Mouse (Mus musculus) heart, embryonic 14.5 days (tissue): ENCODE measurements around the gene Rps6ka2. TPM values are rescaled to one million over a fixed set of nuclear protein-coding genes. Genes with fewer than 3 reads are reported as not detected.
A peak's percentile ranks its signal among the peaks of the same experiment; 100 is the strongest.
"Not testable (repeated sequence)": the region's sequence is repeated elsewhere in the genome, so short reads cannot be mapped to it uniquely, and the experiment has no call there.

ENCODE experiments used
- ATAC-seq: fragments of 200-750 bp; cut with Nextera tagmentation; 2 replicates; pipeline ENCODE4 v1.8.0; 2017; ENCODE audit warnings: low read depth, moderate TSS enrichment; ENCODE audit not compliant: insufficient number of reproducible peaks, insufficient read depth, low FRiP score
- H3K27ac ChIP-seq, 2 experiments: fragments of 200-500 bp in 1 of 2; fragments of 300-500 bp in 1 of 2; sonication (generic) in 1 of 2; replicated peaks in 1 of 2; 2 replicates each; pipeline ENCODE4 v1.5.1; 2012 to 2014; ENCODE audit warnings: low read depth in 2 of 2, low read length in 2 of 2, control low read depth in 1 of 2, mild to moderate bottlenecking in 1 of 2, mixed read lengths in 1 of 2; ENCODE audit not compliant: control insufficient read depth in 1 of 2, insufficient read depth in 1 of 2
- H3K27me3 ChIP-seq: fragments of 300-500 bp; sonication (generic); 2 replicates; pipeline ENCODE4 v1.6.1; 2014; ENCODE audit warnings: mild to moderate bottlenecking, low read length, control low read depth; ENCODE audit not compliant: control insufficient read depth, insufficient read depth
- H3K36me3 ChIP-seq: fragments of 300-500 bp; sonication (generic); 2 replicates; pipeline ENCODE4 v1.6.1; 2014; ENCODE audit warnings: mild to moderate bottlenecking, control low read depth, low read length, mixed read lengths; ENCODE audit not compliant: control insufficient read depth, insufficient read depth
- H3K4me1 ChIP-seq, 2 experiments: fragments of 200-500 bp in 1 of 2; fragments of 300-500 bp in 1 of 2; sonication (generic) in 1 of 2; 2 replicates each; pipeline ENCODE4 v1.6.1; 2012 to 2014; ENCODE audit warnings: low read length in 2 of 2, control low read depth in 1 of 2, mixed read lengths in 1 of 2; ENCODE audit not compliant: control insufficient read depth in 2 of 2, insufficient read depth in 2 of 2
- H3K4me2 ChIP-seq: fragments of 300-500 bp; sonication (generic); 2 replicates; pipeline ENCODE4 v1.6.1; 2014; ENCODE audit warnings: mild to moderate bottlenecking, low read length
- H3K4me3 ChIP-seq, 2 experiments: fragments of 200-500 bp in 1 of 2; fragments of 300-500 bp in 1 of 2; sonication (generic) in 1 of 2; 2 replicates each; pipeline ENCODE4 v1.5.1; 2012 to 2014; ENCODE audit warnings: low read length in 2 of 2, mild to moderate bottlenecking in 2 of 2, control low read depth in 1 of 2, low read depth in 1 of 2, moderate library complexity in 1 of 2; ENCODE audit not compliant: control insufficient read depth in 1 of 2, insufficient read depth in 1 of 2
- H3K9ac ChIP-seq: fragments of 300-500 bp; sonication (generic); 2 replicates; pipeline ENCODE4 v1.6.1; 2014; ENCODE audit warnings: mild to moderate bottlenecking, low read length
- H3K9me3 ChIP-seq: fragments of 300-500 bp; sonication (generic); 2 replicates; pipeline ENCODE4 v1.6.1; 2016; ENCODE audit warnings: low read length, control low read depth; ENCODE audit not compliant: control insufficient read depth
- WGBS: fragments of 180-500 bp; shearing (Covaris S2); extraction: QIAGEN DNeasy Blood & Tissue Kit; methylation state at CpG from one replicate; pipeline ENCODE4 v1.1.7; 2014; 5-methylcytosine and 5-hydroxymethylcytosine counted together
- polyA plus RNA-seq: library from polyadenylated mRNA; unstranded; fragments of >200 nt; fragmentation: Nextera tagmentation; extraction: Ambion mirVana; gene quantifications from 2 replicates; pipeline ENCODE4 v1.2.1, GENCODE M21; 2014

Gene Rps6ka2
- 42.4 and 43.7 TPM in 2 replicates for polyA plus RNA-seq

DNA sequence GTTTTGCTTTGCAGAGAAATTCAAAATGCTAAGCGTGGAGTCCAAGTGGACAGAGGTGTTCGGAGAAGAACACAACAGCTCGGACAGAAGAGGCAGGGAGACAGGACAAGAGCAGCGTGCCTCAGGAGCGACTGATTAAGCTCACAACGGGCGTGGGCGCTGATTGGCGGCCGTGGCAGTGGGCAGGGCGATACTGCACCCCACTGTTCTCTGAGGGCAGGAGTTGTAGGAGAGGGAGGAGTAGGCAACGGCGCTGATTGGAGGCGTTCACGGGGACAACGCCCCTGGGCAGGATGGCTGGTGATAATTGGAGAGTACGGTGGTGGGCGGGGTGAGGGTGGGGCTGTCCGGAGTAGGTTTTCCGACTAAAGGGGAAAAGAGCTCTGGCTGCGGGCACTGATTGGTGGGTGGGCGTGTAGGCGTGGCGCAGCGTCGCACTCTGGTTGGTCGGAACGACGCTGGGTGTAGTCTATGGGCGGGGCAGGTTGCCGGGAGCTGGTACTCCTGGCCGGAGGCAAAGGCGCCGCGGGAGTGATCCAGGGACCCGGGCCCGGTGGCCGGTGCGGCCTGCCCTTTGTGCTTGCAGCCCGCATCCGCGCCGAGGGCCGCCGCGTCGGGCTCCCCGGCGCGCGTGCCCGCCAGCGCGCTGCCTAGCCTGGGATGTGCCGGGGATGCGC lies at the start of gene Rps6ka2:
Gene Rps6ka2, plus strand, starts transcription at position 489 of the 677 bp plus-strand sequence.
- H3K4me2 ChIP-seq: peak within 1 kb of the TSS; percentile 90
- no peaks in the 10 kb centered on the region for H3K27me3 ChIP-seq
- H3K9me3 ChIP-seq: no peaks in the 10 kb centered on the region
- H3K9ac ChIP-seq: peak within 1 kb of the TSS; percentile 89
- peak; percentile 99 for ATAC-seq
- peak within 1 kb of the TSS; percentile 88 to 90 for H3K27ac ChIP-seq
- H3K4me3 ChIP-seq: peak within 1 kb of the TSS; percentile 91
- no peaks in the 10 kb centered on the region for H3K36me3 ChIP-seq
- WGBS: 0% methylated on average over 56 of the region's 56 CpGs
- H3K4me1 ChIP-seq: peaks cover 17 to 33% of the 10 kb centered on the region in 2 experiments

DNA sequence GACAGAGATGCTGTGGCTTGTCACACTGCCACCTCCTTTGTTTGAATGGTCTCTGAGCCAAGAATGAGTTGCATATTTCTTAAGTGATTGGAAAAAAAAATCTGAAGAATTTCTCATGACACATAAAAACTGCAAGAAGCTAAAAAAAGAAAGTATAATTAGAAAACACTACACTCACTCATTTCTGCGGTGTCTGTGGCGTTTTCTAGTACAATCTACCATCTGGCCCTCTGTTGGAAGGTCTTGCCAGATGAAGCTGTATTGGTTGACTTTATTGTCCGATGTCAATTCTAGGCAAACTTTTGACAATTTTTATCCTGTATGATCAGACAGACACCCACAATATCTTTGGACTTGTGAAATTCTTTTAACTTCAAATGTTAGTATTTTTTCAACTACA lies 49.1 kb upstream of the Rps6ka2 start:
- not testable (repeated sequence) for H3K9ac ChIP-seq, H3K27me3 ChIP-seq, H3K9me3 ChIP-seq, H3K4me2 ChIP-seq, ATAC-seq, H3K27ac ChIP-seq, H3K4me1 ChIP-seq, H3K4me3 ChIP-seq, H3K36me3 ChIP-seq
- 90% methylated on average over 3 of the region's 3 CpGs for WGBS

DNA sequence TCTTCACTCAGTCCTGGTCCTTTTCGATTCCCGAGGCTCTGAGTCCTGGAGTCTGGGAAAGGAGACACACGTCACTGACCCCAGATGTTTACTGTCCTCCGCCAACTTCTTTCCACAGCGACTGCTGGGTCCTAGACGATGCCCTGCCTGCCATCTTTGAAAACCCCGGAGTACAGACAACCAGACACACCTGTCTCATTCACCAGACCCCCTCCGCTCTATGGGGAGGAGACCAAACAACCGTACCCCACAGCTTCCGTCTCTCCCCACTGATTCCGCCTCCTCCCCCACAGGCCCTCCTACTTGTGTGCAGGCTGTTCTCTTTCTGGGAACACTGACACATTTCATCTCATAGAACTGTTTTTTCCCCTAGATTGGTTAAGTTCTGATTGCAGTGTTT lies 47.4 kb upstream of the Rps6ka2 start:
- H3K4me1 ChIP-seq, H3K4me3 ChIP-seq: not testable (repeated sequence)
- 80% methylated on average over 11 of the region's 11 CpGs for WGBS

DNA sequence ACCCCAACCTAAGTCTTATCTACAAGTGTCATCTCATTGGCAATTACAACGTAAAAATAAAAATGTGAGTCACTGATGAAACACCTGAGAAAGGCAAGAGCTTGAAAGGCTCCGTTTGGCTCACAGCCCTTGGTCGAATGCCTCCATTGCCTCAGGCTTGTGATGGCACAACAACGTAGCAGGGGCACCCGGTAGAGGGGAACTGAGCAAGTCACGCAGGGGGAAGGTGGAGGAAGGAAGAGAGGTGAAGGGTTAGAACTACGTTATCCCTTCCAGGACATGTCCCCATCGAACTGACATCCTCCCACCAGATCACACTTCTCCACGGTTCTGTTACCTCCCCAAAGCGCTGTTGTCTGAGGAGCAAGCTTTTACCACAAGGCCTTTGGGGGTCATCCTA lies 43.4 kb upstream of the Rps6ka2 start:
- H3K9ac ChIP-seq, H3K9me3 ChIP-seq, H3K27me3 ChIP-seq, H3K4me3 ChIP-seq, H3K4me1 ChIP-seq, ATAC-seq, H3K4me2 ChIP-seq, H3K27ac ChIP-seq, H3K36me3 ChIP-seq: not testable (repeated sequence)
- WGBS: 74% methylated on average over 6 of the region's 10 CpGs

More for the DNA sequence above, 47.4 kb upstream of the Rps6ka2 start:
- not testable (repeated sequence) for ATAC-seq, H3K4me2 ChIP-seq, H3K9ac ChIP-seq, H3K36me3 ChIP-seq, H3K27me3 ChIP-seq, H3K27ac ChIP-seq, H3K9me3 ChIP-seq

DNA sequence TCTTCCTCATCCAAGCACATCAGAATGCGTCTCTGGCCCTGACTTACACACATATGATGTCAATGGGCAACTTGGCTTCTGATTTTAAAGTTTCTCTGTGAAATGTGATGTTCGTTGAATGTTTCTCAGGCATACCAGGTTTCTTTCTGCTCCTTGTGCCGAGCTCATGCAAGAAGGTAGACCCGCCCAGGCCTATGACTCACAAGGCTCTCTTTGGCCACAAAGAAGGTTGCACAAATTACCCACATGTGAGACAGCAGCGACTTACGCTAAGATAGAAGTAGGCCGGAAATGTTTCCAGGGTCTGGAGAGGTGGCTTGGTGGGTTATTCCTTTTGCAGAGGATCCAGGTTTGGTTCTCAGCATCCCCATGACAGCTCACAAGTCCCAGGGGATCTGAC lies 35.9 kb upstream of the Rps6ka2 start:
- not testable (repeated sequence) for H3K9me3 ChIP-seq, H3K27ac ChIP-seq, H3K4me3 ChIP-seq, H3K9ac ChIP-seq, H3K4me2 ChIP-seq, H3K27me3 ChIP-seq, H3K36me3 ChIP-seq, H3K4me1 ChIP-seq, ATAC-seq
- no CpG with 5 or more reads among the region's 7 CpGs for WGBS

DNA sequence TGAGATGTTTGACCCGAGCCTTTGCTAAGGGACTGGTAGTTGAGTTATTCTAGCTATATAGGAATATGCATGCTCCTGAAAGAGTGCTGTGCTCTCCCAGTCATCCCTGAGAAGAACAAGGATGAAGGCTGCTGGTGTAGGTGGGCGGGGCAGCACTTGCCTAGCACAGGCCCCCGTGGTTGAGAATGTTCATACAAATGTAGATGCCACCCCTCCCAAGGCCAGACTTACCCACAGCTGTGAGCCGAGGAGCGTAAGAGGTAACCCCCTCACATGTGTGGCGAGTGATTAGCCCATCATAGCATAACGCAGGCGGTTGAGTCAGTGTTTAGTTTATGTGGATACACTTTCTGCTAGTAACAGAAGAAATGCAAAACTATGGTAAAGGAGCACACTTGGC lies 34.6 kb upstream of the Rps6ka2 start:
- 87% methylated on average over 7 of the region's 8 CpGs for WGBS
- not testable (repeated sequence) for H3K36me3 ChIP-seq, H3K27ac ChIP-seq, H3K4me3 ChIP-seq, H3K9ac ChIP-seq, ATAC-seq, H3K9me3 ChIP-seq, H3K27me3 ChIP-seq, H3K4me1 ChIP-seq, H3K4me2 ChIP-seq

DNA sequence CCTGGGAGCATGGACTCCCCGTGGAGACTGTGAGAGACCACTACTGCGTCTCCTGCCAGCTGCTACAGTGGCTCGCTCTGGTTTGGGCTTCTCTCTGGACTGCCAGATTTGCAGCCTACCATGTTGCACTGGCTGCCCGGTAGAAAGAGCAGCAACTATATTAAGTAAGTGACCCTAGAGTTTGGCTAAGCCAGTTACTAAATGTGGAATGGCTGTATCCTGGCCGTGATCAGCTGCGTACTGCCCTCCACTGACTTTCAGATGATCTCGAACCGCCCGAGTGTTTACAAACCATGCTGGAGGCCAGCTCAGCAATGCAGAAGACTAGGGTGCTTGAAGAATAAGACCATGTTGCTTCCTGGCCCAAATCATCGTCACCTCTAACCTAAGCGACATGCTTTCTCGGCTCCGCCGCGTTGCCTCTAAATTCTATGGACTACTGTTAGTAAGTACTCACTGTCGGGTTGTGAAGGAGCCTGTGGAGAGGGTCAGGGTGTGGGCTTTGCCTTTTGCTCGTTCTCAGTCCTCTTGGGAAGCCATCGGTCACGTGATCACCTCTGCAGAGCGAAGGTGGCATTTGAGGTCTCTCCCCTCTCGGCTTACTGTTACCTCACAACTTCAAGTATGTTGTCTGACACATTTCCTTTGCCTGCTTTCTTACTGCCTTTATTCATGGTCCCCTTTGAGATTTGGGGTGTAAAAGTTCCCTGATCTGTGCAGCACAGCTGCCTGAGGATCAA lies 31.6 kb upstream of the Rps6ka2 start:
- WGBS: 56% methylated on average over 21 of the region's 21 CpGs
- no peaks in the 10 kb centered on the region for H3K9me3 ChIP-seq
- H3K4me2 ChIP-seq: no peak overlapping the region
- 0 out of 4 replicates have a peak overlapping the region, but pooled peaks of 1 of the 2 experiments have one; percentile 6 for H3K27ac ChIP-seq
- H3K9ac ChIP-seq: no peak overlapping the region
- no peak for ATAC-seq
- no peak overlapping the region for H3K4me3 ChIP-seq
- peaks cover 9 to 10% of the 10 kb centered on the region in 2 experiments for H3K4me1 ChIP-seq
- H3K27me3 ChIP-seq: no peaks in the 10 kb centered on the region
- no peaks in the 10 kb centered on the region for H3K36me3 ChIP-seq
